Mouse (Mus musculus) lung, adult 2 months (tissue): Measurements from ENCODE around the gene Anxa8. TPM values are rescaled to one million over a fixed set of nuclear protein-coding genes. Genes with fewer than 3 reads are reported as not detected.

ENCODE experiments used
- DNase-seq: peaks from one replicate; pipeline ENCODE4 v3.0.0; 2022
- H3K4me1 ChIP-seq: fragments of 200-500 bp; 2 replicates; pipeline ENCODE4 v1.6.1; 2011; ENCODE audit warnings: low read length; ENCODE audit not compliant: control insufficient read depth, insufficient read depth
- H3K4me3 ChIP-seq: fragments of 200-500 bp; replicated peaks from 2 replicates; pipeline ENCODE3; 2011; ENCODE audit warnings: low read depth, mild to moderate bottlenecking, control low read depth, low read length; ENCODE audit errors: extremely low read depth
- CTCF ChIP-seq: fragments of 200-500 bp; IDR thresholded peaks from 2 replicates; pipeline ENCODE4 v1.5.1; 2011; ENCODE audit warnings: mild to moderate bottlenecking, low read length, control low read depth; ENCODE audit not compliant: insufficient read depth
- POLR2A ChIP-seq: fragments of 200-500 bp; IDR thresholded peaks from 2 replicates; pipeline ENCODE4 v1.6.1; 2011; ENCODE audit warnings: low read depth, mild to moderate bottlenecking, control low read depth, low read length, borderline replicate concordance; ENCODE audit errors: extremely low read depth
- WGBS: fragments of 180-500 bp; shearing (Covaris S2); methylation state at CpG from one replicate; pipeline ENCODE4 v1.1.7; 2018; 5-methylcytosine and 5-hydroxymethylcytosine counted together
- polyA plus RNA-seq: library from polyadenylated mRNA; depleted of rRNA; stranded (reverse); fragments of >200 nt; gene quantifications from 2 replicates; pipeline ENCODE4 v1.2.3, GENCODE M21; 2012

Gene Anxa8
- polyA plus RNA-seq, 1 experiment = 21.8 TPM

DNA sequence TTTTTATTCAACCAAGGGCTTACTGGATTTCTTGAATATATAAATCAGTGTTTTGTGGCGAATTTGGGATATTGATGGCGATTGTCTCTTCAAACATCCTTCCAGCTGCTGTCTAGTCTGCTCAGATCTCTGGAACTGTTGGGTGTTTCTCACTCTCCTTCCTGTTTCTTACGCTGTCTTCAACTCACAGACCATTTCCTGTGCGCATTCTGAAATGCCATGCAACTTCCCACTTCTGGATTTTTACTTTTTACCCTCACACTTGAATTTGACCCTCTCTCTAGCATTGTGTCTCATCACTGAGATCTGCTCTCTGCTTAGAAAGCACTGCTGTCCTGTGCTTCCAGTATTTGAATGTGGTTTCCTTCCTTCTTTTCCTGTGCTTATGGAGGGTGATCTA lies 21.8 kb downstream of the Anxa8 start:
- DNase-seq = no peak
- WGBS = 39% methylated on average over 4 of the region's 4 CpGs
- TF ChIP-seq POLR2A (no peak), CTCF (no peak)
- Histone ChIP-seq H3K4me3 (no peak overlapping the region), H3K4me1 (no peaks in the 10 kb centered on the region; the same call in 1 of the 2 replicates)

- TF ChIP-seq CTCF (no peak), POLR2A (no peak)
- 85% methylated on average over 4 of the region's 4 CpGs for WGBS
- no peak for DNase-seq
- Histone ChIP-seq H3K4me3 (no peak overlapping the region), H3K4me1 (no peaks in the 10 kb centered on the region)
These were observed 28.5 kb downstream of the Anxa8 start for GRCm38 (mm10) chr14:34114311-34114710.

DNA sequence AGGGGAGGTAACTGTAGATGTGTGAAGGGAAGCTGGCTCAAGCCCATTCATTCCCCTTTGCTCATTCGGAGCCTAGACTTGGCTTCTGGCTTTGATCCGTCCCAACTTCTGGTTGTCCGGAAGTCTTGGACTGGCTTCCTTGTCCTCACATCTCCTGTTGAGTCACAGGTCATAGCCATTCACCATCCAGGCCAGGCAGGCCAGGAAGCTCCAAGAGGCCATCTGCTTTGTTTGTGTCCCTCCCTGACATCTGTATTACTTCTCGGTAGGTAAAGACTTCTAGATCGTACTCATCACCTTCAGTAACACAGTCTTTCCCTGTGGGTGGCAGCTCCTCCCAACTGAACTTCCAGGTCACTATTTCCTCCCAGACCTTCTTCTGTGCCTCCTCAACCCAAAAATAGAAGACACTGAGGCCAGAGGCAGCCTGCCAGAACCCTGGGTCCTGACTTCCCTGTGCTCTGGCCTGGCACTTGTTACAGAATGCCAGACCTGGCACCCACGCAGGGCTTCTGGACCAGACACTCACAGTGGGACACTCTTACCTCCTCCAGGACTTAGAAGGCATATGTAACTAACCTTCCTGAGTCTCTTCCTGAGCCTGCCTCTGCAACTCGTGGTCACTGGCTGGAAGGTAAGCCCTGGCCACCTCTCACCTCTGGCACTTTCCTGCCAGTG lies 33.4 kb downstream of the Anxa8 start:
- Histone ChIP-seq H3K4me1 (no peaks in the 10 kb centered on the region), H3K4me3 (no peak overlapping the region)
- TF ChIP-seq POLR2A (no peak), CTCF (no peak)
- 48% methylated on average over 7 of the region's 7 CpGs for WGBS
- no peak for DNase-seq

DNA sequence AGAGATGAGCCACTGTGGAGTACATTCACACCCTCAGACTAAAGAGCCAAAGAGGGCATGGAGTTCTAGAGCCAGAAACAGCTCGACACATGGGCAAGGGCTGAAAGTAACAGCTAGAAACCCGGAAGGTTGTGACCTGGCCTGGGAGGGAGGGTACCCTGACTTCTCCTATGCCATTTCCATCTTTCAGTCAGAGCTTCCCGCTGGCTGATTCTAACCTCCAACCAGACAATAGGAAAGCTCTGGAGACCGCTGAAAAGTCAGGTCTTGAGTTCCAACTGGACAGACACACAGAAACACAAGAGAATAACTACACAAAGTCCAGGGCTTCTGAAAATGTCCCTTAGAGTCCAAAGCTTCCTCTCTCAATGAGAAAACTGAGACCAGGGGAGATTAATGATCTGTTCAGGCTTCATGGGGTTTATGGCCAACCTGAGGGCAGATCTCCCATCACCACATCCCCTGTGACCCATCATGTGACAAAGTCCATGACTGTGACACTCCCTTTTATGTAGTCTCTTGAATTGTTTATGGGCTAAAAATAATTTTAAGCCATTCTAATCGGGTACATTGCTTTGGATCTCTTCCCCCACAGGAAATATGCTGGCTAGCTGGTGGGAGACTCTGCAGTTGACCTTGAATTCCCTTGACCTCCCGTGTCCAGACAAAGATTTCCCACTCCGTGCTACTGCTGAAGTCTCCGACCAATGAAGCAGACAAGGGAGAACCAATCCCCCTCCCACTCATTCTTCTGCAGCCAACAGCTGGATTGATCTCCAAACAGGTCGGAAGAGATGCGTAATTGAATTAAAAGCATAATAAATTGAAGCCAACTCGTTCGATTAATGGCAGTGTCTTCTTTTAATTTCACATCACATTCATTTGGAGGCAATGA lies 34.5 kb downstream of the Anxa8 start:
- TF ChIP-seq CTCF = no peak
- TF ChIP-seq POLR2A = no peak
- no peaks in the 10 kb centered on the region for H3K4me1 ChIP-seq
- WGBS = 67% methylated on average over 12 of the region's 12 CpGs
- DNase-seq = no peak
- no peak overlapping the region for H3K4me3 ChIP-seq

DNA sequence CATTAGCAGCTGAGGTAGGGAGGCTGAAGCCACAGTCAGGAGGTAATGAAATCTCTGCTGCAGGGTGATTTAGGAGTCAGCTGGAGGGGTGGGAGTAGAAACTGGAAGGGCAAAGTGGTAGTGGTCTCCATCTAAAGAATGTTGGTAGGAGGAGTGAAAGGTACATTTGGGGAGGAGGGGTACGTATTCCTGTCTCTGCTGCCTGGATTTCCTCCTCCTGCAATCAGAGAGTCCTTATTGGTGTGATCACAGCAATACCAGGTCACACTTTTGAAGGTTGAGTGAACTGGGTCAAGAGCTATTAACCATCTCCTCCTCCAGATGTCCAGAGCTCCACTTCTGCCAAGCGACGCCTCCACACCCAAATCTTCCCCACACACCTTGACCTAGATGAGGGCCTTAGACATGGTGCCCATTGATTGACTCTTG lies 35.2 kb downstream of the Anxa8 start:
- Histone ChIP-seq H3K4me1 (no peaks in the 10 kb centered on the region), H3K4me3 (no peak overlapping the region)
- TF ChIP-seq POLR2A = no peak
- TF ChIP-seq CTCF = no peak
- no peak for DNase-seq
- 92% methylated on average over 3 of the region's 3 CpGs for WGBS

DNA sequence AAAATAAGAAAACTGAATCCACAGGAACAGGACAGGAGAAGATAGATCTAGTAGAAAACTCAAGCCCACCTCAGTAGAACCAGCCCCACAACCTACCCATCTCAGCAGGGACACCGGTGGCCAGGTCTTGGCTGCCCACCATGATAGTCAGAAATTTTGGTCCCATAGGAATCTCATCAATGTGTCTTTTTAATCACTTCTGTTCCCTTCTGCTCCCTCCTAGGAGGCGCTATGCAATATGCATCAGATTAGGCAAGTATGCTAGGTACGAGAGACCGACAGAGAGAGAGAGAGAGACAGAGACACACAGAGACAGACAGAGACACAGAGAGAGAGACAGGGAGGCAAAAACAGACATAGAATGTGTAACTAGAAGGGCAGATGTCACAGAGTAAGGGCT lies 35.9 kb downstream of the Anxa8 start:
- no peak overlapping the region for H3K4me3 ChIP-seq
- WGBS = 93% methylated on average over 4 of the region's 4 CpGs

GRCm38 (mm10) chr14:34131216-34131615 lies 45.4 kb downstream of the Anxa8 start:
- WGBS = 65% methylated on average over 6 of the region's 6 CpGs
- no peak for DNase-seq
- H3K4me3 ChIP-seq = no peak overlapping the region
- no peaks in the 10 kb centered on the region for H3K4me1 ChIP-seq
- no peak for TF ChIP-seq POLR2A
- no peak for TF ChIP-seq CTCF

More for the DNA sequence above, 35.9 kb downstream of the Anxa8 start:
- no peaks in the 10 kb centered on the region for H3K4me1 ChIP-seq
- no peak for DNase-seq
- TF ChIP-seq CTCF (no peak), POLR2A (no peak)

DNA sequence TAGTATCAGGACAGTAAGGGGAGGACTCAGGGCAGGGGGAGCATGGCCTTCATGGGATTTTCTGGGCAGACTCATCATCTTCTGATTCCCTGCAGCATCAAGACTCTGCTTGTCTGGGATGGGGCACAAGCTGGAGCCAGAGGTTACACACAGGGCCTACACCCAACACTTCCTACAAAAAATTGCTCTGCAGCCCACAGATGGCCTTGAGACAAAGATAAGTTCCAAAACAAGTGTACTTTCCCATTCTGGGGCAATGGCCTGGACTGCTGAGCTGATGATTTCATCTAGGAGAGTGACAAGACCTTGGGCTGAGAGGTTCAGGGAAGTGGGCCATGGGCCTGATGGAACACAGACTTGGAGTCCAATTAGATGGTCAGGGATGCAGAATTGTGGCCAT lies 49.6 kb downstream of the Anxa8 start:
- TF ChIP-seq CTCF = no peak
- TF ChIP-seq POLR2A = no peak
- DNase-seq = no peak
- Histone ChIP-seq H3K4me1 (no peaks in the 10 kb centered on the region), H3K4me3 (no peak overlapping the region)

- no peaks in the 10 kb centered on the region for H3K4me1 ChIP-seq
- no peak for TF ChIP-seq POLR2A
- TF ChIP-seq CTCF = no peak
- WGBS = 77% methylated on average over 15 of the region's 15 CpGs
- DNase-seq = no peak
- no peak overlapping the region for H3K4me3 ChIP-seq
These were observed 54.2 kb downstream of the Anxa8 start for GRCm38 (mm10) chr14:34139671-34140664.
